Mouse (Mus musculus) kidney, adult 2 months (tissue): ENCODE measurements around the gene Supt16.

Source experiments
- CTCF ChIP-seq: fragments of 200-500 bp; conservative IDR thresholded peaks from 2 replicates; pipeline ENCODE4 v1.5.1; 2011; ENCODE audit warnings: low read depth, mild to moderate bottlenecking, control low read depth, low read length, moderate library complexity, mixed read lengths; ENCODE audit not compliant: insufficient read depth, insufficient read length
- POLR2A ChIP-seq: fragments of 200-500 bp; IDR thresholded peaks from one replicate; pipeline ENCODE4 v1.6.1; 2011; ENCODE audit warnings: low read depth, low read length, control low read depth

- no peak for TF ChIP-seq POLR2A
- no peak for TF ChIP-seq CTCF
These were observed 46.9 kb upstream of the Supt16 start for GRCm38 (mm10) chr14:52244041-52244689.
